Mouse (Mus musculus) stomach, postnatal 0 days (tissue): ENCODE results near the gene Btbd9. TPM values are rescaled to one million over a fixed set of nuclear protein-coding genes. Genes with fewer than 3 reads are reported as not detected.

Experiments
- ATAC-seq: fragments of 200-750 bp; cut with Nextera tagmentation; 2 replicates; pipeline ENCODE4 v1.8.0; 2017; ENCODE audit not compliant: low FRiP score, low TSS enrichment
- DNase-seq: peaks from one replicate; pipeline ENCODE4 v3.0.0-alpha.2; 2016; ENCODE audit warnings: low spot score
- H3K27ac ChIP-seq: fragments of 300-500 bp; sonication (generic); replicated peaks from 2 replicates; pipeline ENCODE4 v1.5.1; 2014; ENCODE audit warnings: mild to moderate bottlenecking, control low read depth
- H3K27me3 ChIP-seq: fragments of 300-500 bp; sonication (generic); 2 replicates; pipeline ENCODE4 v1.6.1; 2014; ENCODE audit warnings: low read length; ENCODE audit not compliant: control insufficient read depth, insufficient read depth
- H3K36me3 ChIP-seq: fragments of 300-500 bp; sonication (generic); 2 replicates; pipeline ENCODE4 v1.6.1; 2014; ENCODE audit warnings: low read length, mixed read lengths; ENCODE audit not compliant: control insufficient read depth, insufficient read depth
- H3K4me1 ChIP-seq: fragments of 300-500 bp; sonication (generic); replicated peaks from 2 replicates; pipeline ENCODE4 v1.6.1; 2014; ENCODE audit warnings: antibody characterized with exemption; ENCODE audit not compliant: control insufficient read depth, insufficient read depth
- H3K4me2 ChIP-seq: fragments of 300-500 bp; sonication (generic); replicated peaks from 2 replicates; pipeline ENCODE4 v1.6.1; 2014; ENCODE audit warnings: low read depth, mild to moderate bottlenecking, control low read depth, moderate library complexity
- H3K4me3 ChIP-seq: fragments of 300-500 bp; sonication (generic); 2 replicates; pipeline ENCODE4 v1.5.1; 2014; ENCODE audit warnings: low read depth, low read length, control low read depth
- H3K9ac ChIP-seq: fragments of 300-500 bp; sonication (generic); 2 replicates; pipeline ENCODE4 v1.6.1; 2014; ENCODE audit warnings: mild to moderate bottlenecking, low read length, control low read depth, mixed read lengths
- H3K9me3 ChIP-seq: fragments of 300-500 bp; sonication (generic); 2 replicates; pipeline ENCODE4 v1.6.1; 2016; ENCODE audit warnings: low read length; ENCODE audit not compliant: control insufficient read depth
- CTCF ChIP-seq: IDR thresholded peaks from 2 replicates; pipeline ENCODE4 v1.5.1; 2016; ENCODE audit warnings: antibody characterized with exemption, low read depth, mild to moderate bottlenecking, moderate library complexity
- EP300 ChIP-seq: optimal IDR thresholded peaks from 2 replicates; pipeline ENCODE3; 2016; ENCODE audit warnings: antibody characterized with exemption
- WGBS: fragments of 180-500 bp; shearing (Covaris S2); extraction: QIAGEN DNeasy Blood & Tissue Kit; methylation state at CpG from one replicate; pipeline ENCODE4 v1.1.7; 2014; 5-methylcytosine and 5-hydroxymethylcytosine counted together
- polyA plus RNA-seq: library from polyadenylated mRNA; unstranded; fragments of >200 nt; fragmentation: Nextera tagmentation; extraction: Ambion mirVana; gene quantifications from 2 replicates; pipeline ENCODE4 v1.2.1, GENCODE M21; 2015

Btbd9 gene
- polyA plus RNA-seq, 1 experiment from 2014 or later: 34.6 TPM

- H3K36me3 ChIP-seq: no peaks in the 10 kb centered on the region
- no peak for TF ChIP-seq EP300
- TF ChIP-seq CTCF: no peak
Measured at GRCm38 (mm10) chr17:30283460-30284050, 292.7 kb downstream of the Btbd9 start.

DNA sequence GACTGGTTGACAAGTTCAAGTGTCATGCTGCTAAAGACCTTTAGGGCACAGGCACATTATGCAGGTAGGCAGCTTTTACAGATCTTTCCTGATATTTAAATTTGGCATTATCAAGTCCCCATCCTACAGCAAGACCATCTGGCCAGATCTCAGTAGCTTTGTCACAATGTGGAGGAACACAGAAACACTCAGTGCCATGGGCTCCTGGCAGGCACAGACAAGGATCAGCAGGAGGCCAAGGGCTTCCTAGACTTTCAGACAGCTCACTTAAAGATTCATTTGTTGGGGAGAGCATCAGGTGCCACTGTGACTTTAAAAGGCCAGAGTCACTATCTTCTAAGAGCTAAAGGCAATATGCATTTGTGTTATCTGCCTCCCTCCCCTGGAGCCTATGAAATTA is 293.3 kb downstream of the Btbd9 start:
- H3K27ac ChIP-seq: no peak overlapping the region
- H3K36me3 ChIP-seq: no peaks in the 10 kb centered on the region
- ATAC-seq: no peak
- H3K9ac ChIP-seq: no peak overlapping the region
- H3K4me1 ChIP-seq: 0 out of 2 replicates have a peak, but pooled peaks cover 4% of the 10 kb centered on the region
- no peak overlapping the region for H3K4me2 ChIP-seq
- no peaks in the 10 kb centered on the region for H3K27me3 ChIP-seq
- no peak overlapping the region for H3K4me3 ChIP-seq
- DNase-seq: no peak
- H3K9me3 ChIP-seq: no peaks in the 10 kb centered on the region
- TF ChIP-seq CTCF (no peak), EP300 (no peak)

More at GRCm38 (mm10) chr17:30283460-30284050, 292.7 kb downstream of the Btbd9 start:
- DNase-seq (no peak), ATAC-seq (no peak)
- H3K9me3 ChIP-seq: no peaks in the 10 kb centered on the region
- no peak overlapping the region for H3K9ac ChIP-seq
- H3K27ac ChIP-seq: no peak overlapping the region
- H3K27me3 ChIP-seq: no peaks in the 10 kb centered on the region
- H3K4me3 ChIP-seq: no peak overlapping the region
- no peak overlapping the region for H3K4me2 ChIP-seq
- H3K4me1 ChIP-seq: 0 out of 2 replicates have a peak, but pooled peaks cover 4% of the 10 kb centered on the region
- 68% methylated on average over 4 of the region's 4 CpGs for WGBS

DNA sequence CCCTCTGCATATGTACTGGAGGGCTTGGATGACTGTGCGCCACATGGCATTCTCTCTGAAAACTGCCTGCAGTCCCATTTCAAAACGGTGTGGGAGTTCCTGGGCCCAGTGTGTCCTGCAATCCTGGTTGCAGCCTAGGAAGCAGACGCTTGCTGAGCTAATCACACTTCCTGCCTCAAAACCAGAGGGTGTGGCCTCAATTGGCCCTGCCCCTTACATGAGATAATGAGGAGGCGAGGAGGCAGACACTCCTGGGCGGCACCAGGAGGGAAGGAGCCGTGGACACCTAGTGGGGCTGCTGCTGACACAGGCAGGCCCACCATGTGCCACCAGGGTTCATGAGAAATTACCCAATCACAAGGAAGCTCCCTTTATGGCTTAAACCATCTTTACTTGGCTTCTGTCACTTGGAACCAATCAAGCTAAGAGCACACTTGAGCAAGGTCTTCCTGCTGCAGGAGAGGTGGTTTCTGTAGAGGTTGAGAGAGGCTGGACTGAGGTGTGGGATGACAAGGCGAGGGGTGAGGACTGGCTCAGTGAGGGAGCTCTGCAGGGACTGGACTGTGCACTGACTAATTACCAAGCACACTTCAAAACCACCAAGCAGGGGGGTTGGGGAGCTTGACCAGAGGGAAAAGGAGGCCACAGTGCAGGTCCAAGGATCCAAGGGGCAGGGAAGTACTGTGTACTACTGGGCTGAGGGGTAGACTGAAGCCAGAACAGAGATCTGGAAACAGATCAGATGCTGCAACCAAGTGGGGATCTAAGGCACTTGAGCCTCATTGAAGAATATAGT is 295.8 kb downstream of the Btbd9 start:
- Histone ChIP-seq H3K9ac (no peak overlapping the region), H3K4me1 (0 out of 2 replicates have a peak, but pooled peaks cover 4% of the 10 kb centered on the region), H3K9me3 (no peaks in the 10 kb centered on the region), H3K27ac (no peak overlapping the region), H3K36me3 (no peaks in the 10 kb centered on the region), H3K27me3 (no peaks in the 10 kb centered on the region), H3K4me3 (no peak overlapping the region), H3K4me2 (no peak overlapping the region)
- 63% methylated on average over 7 of the region's 7 CpGs for WGBS
- TF ChIP-seq EP300 (no peak), CTCF (no peak)
- DNase-seq: peak; percentile 57
- peak; percentile 76 for ATAC-seq

DNA sequence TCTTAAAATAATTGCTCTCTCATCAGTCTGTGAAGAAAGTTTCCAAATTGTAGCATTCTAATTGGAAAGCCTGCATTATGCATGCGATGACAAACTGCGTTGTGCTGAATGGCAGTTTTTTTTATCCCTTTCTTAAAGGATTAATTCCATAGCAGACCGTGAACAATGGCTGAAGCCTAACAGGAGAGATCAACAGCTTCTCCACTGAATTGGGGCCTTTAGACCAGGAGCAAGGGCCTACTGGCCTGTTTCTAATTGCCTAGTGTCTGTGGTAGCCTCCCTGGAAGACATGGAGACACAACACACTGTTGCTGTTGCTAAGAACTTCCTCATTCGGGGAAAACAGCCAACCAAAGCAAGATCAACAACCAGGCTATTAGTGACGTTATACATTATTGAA is 296.6 kb downstream of the Btbd9 start:
- no peak overlapping the region for H3K4me3 ChIP-seq
- H3K4me1 ChIP-seq: 0 out of 2 replicates have a peak, but pooled peaks cover 4% of the 10 kb centered on the region
- ATAC-seq (no peak), DNase-seq (no peak)
- no peaks in the 10 kb centered on the region for H3K27me3 ChIP-seq
- no peak overlapping the region for H3K4me2 ChIP-seq
- 70% methylated on average over 5 of the region's 5 CpGs for WGBS
- no peaks in the 10 kb centered on the region for H3K36me3 ChIP-seq
- H3K27ac ChIP-seq: no peak overlapping the region
- no peak for TF ChIP-seq CTCF
- no peak for TF ChIP-seq EP300
- H3K9me3 ChIP-seq: no peaks in the 10 kb centered on the region
- H3K9ac ChIP-seq: no peak overlapping the region

- Histone ChIP-seq H3K9ac (no peak overlapping the region), H3K36me3 (no peaks in the 10 kb centered on the region), H3K27ac (no peak overlapping the region), H3K4me1 (0 out of 2 replicates have a peak, but pooled peaks cover 4% of the 10 kb centered on the region), H3K4me3 (no peak overlapping the region), H3K9me3 (no peaks in the 10 kb centered on the region), H3K27me3 (no peaks in the 10 kb centered on the region), H3K4me2 (no peak overlapping the region)
- ATAC-seq: no peak
- TF ChIP-seq CTCF (no peak), EP300 (no peak)
- no peak for DNase-seq
- 44% methylated on average over 16 of the region's 16 CpGs for WGBS
Measured at GRCm38 (mm10) chr17:30278596-30279378, 297.5 kb downstream of the Btbd9 start.
